Mouse (Mus musculus): ENCODE results near the gene Nr3c2. TPM values are rescaled to one million over a fixed set of nuclear protein-coding genes. Genes with fewer than 3 reads are reported as not detected.

Gene Nr3c2
- polyA plus RNA-seq, 1 experiment = 11.7 TPM

DNA sequence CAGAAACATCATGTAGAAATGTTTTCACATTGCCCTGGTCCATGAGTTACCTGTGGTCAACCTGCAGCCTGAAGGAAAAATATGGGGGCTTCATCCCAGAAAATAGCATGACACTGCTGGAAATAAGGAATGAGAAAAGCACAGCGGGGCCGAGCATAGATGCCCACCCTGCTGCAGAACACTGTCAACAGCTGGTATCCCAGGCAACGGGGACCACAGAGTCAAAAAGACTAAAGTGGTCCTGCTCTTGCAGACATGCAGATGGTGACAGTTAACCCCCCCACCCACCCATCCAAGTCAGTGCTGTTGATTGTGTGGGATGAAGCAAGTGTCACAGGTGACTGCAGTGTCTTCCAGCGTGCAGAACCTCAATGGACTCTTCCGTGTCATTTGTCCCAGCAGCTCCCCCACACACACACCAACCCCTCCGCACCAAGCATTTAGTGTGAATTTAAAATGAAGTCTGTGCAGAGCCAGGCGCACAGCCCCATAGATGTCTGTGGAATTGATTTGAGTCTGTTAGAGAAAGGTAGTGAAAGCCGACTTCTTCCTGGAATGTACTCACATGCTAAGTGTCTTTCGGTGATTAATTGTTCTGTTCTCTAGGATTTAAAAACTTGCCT, 287.8 kb downstream of the Nr3c2 start:
- TF ChIP-seq POLR2A (IDR thresholded peaks at IDR 0.05; ENCODE audit: borderline replicate concordance, insufficient read depth, low read length) = no peak
- TF ChIP-seq CTCF (IDR thresholded peaks at IDR 0.05; ENCODE audit: borderline replicate concordance, insufficient read depth, low read depth, low read length) = no peak
- WGBS = 55% methylated on average over 9 of the region's 9 CpGs
- DNase-seq = no peak
- H3K27me3 ChIP-seq (ENCODE audit: control insufficient read depth, insufficient read depth, low read length) = no peaks in the 10 kb centered on the region; the same call in 1 of the 2 replicates
- H3K4me1 ChIP-seq (ENCODE audit: control insufficient read depth, insufficient read depth, low read length) = no peaks in the 10 kb centered on the region
- no peak overlapping the region for H3K27ac ChIP-seq (ENCODE audit: insufficient read depth, low read length)
- no peak overlapping the region for H3K4me3 ChIP-seq (replicated peaks; ENCODE audit: insufficient read depth, low read depth, low read length)

DNA sequence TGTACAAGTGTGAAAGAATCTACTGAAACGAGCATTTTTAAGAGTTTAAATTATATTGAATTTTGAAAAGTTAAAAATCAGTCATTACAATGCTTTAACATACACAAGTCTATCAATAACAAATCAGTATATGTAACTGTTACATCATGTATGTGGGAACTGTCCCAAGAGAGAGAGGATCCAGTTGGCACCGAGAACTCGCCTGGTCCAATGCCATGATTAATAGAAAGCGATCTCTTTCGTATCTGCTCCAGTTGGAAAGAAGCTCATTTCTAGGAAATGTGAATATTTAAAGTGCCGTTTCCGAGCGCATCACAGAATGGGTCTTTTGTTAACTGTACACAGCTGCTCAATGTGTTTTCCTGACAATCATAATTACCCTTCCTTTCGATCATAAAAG, 288.5 kb downstream of the Nr3c2 start:
- Histone ChIP-seq H3K4me1 (ENCODE audit: control insufficient read depth, insufficient read depth, low read length) (no peaks in the 10 kb centered on the region), H3K27ac (ENCODE audit: insufficient read depth, low read length) (no peak overlapping the region), H3K27me3 (ENCODE audit: control insufficient read depth, insufficient read depth, low read length) (no peaks in the 10 kb centered on the region; the same call in 1 of the 2 replicates), H3K4me3 (replicated peaks; ENCODE audit: insufficient read depth, low read depth, low read length) (no peak overlapping the region)
- TF ChIP-seq CTCF (IDR thresholded peaks at IDR 0.05; ENCODE audit: borderline replicate concordance, insufficient read depth, low read depth, low read length) (no peak), POLR2A (IDR thresholded peaks at IDR 0.05; ENCODE audit: borderline replicate concordance, insufficient read depth, low read length) (no peak)
- WGBS = 23% methylated on average over 9 of the region's 9 CpGs
- DNase-seq = no peak

DNA sequence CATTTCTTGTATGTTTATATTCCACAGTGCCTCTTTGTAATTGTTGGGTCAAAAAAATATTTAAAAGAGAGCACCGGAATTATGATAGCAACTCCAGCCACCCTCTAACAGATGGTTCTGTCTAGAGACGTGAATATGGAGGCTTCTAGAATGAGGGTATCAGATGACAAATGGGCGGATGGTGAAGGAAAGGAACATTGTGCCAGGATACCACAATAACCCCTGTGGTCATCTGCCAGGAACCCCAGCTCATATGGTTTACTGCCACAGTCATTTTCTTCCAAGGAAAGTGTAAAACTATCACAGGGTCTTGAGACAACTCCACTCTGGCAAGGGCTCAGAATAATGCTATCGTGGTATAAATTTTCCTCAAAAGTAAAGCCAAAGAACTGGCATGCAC, 289.1 kb downstream of the Nr3c2 start:
- TF ChIP-seq CTCF (IDR thresholded peaks at IDR 0.05; ENCODE audit: borderline replicate concordance, insufficient read depth, low read depth, low read length) = no peak
- no peak for TF ChIP-seq POLR2A (IDR thresholded peaks at IDR 0.05; ENCODE audit: borderline replicate concordance, insufficient read depth, low read length)
- WGBS = 16% methylated on average over 4 of the region's 4 CpGs

DNA sequence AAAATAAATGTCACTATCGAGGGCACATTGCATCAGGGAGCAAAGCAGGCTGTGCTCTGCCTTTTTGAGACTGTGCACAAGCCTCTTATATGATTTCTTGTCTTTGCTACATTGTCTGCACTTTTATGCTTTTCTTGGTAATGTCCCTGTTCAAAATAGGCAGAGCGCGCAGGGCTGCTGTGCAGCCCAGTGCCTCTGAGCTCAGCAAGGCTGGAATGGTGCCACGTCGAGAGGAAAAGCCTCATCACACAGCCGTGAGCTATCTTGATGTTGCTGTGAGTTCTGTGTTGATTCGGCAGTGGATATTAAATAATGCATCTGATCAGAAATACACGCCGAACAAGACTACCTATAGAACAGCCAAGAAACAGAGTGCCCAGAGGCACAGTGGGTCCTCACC, 290.1 kb downstream of the Nr3c2 start:
- Histone ChIP-seq H3K4me1 (ENCODE audit: control insufficient read depth, insufficient read depth, low read length) (no peaks in the 10 kb centered on the region), H3K4me3 (replicated peaks; ENCODE audit: insufficient read depth, low read depth, low read length) (no peak overlapping the region), H3K27me3 (ENCODE audit: control insufficient read depth, insufficient read depth, low read length) (no peaks in the 10 kb centered on the region; the same call in 1 of the 2 replicates), H3K27ac (ENCODE audit: insufficient read depth, low read length) (no peak overlapping the region)
- DNase-seq = no peak
- 24% methylated on average over 9 of the region's 9 CpGs for WGBS
- TF ChIP-seq POLR2A (IDR thresholded peaks at IDR 0.05; ENCODE audit: borderline replicate concordance, insufficient read depth, low read length) (no peak), CTCF (IDR thresholded peaks at IDR 0.05; ENCODE audit: borderline replicate concordance, insufficient read depth, low read depth, low read length) (no peak)

More for the DNA sequence above, 289.1 kb downstream of the Nr3c2 start:
- no peak overlapping the region for H3K27ac ChIP-seq (ENCODE audit: insufficient read depth, low read length)
- no peaks in the 10 kb centered on the region for H3K4me1 ChIP-seq (ENCODE audit: control insufficient read depth, insufficient read depth, low read length)
- H3K4me3 ChIP-seq (replicated peaks; ENCODE audit: insufficient read depth, low read depth, low read length) = no peak overlapping the region
- no peaks in the 10 kb centered on the region; the same call in 1 of the 2 replicates for H3K27me3 ChIP-seq (ENCODE audit: control insufficient read depth, insufficient read depth, low read length)
- DNase-seq = no peak

DNA sequence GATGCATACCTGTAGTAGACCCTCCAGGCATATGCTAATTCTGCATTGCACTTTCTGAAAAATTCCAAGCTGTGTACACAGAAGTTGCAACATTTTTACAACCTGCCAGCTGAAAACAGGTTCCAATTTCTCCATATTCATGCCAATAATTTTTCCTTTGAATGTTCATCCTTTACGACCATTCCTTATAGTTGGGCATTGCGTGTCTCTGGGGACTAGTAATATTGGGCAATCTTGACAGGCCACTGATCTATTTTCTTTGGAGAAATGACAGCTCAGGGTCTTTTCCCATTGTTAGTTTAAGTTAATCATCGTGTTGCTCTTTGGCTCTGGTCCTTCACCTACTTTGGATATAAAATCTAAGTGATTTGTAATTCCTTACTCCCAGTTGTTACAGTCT, 291.2 kb downstream of the Nr3c2 start:
- Histone ChIP-seq H3K4me1 (ENCODE audit: control insufficient read depth, insufficient read depth, low read length) (no peaks in the 10 kb centered on the region), H3K27me3 (ENCODE audit: control insufficient read depth, insufficient read depth, low read length) (no peaks in the 10 kb centered on the region; the same call in 1 of the 2 replicates), H3K4me3 (replicated peaks; ENCODE audit: insufficient read depth, low read depth, low read length) (no peak overlapping the region), H3K27ac (ENCODE audit: insufficient read depth, low read length) (no peak overlapping the region)
- 53% methylated on average over 3 of the region's 3 CpGs for WGBS
- no peak for DNase-seq
- no peak for TF ChIP-seq CTCF (IDR thresholded peaks at IDR 0.05; ENCODE audit: borderline replicate concordance, insufficient read depth, low read depth, low read length)
- TF ChIP-seq POLR2A (IDR thresholded peaks at IDR 0.05; ENCODE audit: borderline replicate concordance, insufficient read depth, low read length) = no peak

DNA sequence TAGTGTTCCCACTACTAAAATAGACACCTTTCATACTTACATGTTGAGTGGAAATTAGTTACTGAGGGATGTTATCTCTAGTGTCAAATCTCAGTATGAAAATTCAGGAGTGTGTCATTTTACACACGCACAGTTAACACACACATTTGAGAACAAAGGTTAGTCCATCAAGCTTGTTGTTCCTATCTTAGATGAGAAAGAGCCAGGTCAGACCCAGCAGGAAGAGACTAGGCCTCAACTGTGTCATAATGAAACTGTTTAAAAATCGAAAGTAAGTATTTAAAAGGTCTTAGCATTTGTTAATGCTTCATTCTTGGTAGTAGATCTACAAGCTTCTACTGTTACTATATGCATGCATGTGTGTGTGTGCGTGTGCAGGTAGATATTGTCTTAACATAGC, 310.1 kb downstream of the Nr3c2 start:
- H3K4me1 ChIP-seq (ENCODE audit: control insufficient read depth, insufficient read depth, low read length) = no peaks in the 10 kb centered on the region
- 90% methylated on average over 3 of the region's 3 CpGs for WGBS
- no peak for DNase-seq

DNA sequence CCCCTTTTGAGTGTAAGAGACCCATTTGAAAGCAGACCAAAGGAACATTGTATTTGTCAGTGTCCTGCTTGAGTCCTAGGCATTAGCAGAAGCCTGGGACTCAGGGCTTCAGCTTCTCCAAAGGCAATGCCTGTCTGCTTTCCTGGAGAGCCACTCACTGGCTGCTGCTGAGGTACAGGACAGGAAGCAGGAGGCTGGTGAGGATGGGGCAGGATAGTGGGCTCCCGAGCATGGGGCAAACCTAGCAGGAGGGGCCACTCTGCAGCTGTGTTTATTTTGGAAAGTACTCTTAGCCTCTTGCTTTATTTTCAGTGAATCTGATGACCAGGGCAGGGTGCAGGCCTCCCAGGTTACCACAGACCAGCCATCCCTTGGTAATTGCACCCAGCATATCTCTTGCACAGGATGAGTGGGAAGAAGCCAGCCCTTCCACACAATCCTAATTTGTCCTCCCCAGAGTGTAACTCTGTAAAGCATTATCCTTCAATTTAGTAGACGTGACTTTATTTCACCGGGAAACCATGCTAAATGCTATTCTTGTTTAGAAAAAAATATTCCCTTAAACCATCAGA, 314.7 kb downstream of the Nr3c2 start:
- Histone ChIP-seq H3K4me1 (ENCODE audit: control insufficient read depth, insufficient read depth, low read length) (no peaks in the 10 kb centered on the region), H3K4me3 (replicated peaks; ENCODE audit: insufficient read depth, low read depth, low read length) (no peak overlapping the region), H3K27me3 (ENCODE audit: control insufficient read depth, insufficient read depth, low read length) (no peaks in the 10 kb centered on the region), H3K27ac (ENCODE audit: insufficient read depth, low read length) (no peak overlapping the region)
- DNase-seq = no peak
- TF ChIP-seq POLR2A (IDR thresholded peaks at IDR 0.05; ENCODE audit: borderline replicate concordance, insufficient read depth, low read length) (no peak), CTCF (IDR thresholded peaks at IDR 0.05; ENCODE audit: borderline replicate concordance, insufficient read depth, low read depth, low read length) (no peak)
- 88% methylated on average over 3 of the region's 3 CpGs for WGBS

More for the DNA sequence above, 310.1 kb downstream of the Nr3c2 start:
- Histone ChIP-seq H3K27me3 (ENCODE audit: control insufficient read depth, insufficient read depth, low read length) (no peaks in the 10 kb centered on the region), H3K27ac (ENCODE audit: insufficient read depth, low read length) (no peak overlapping the region), H3K4me3 (replicated peaks; ENCODE audit: insufficient read depth, low read depth, low read length) (no peak overlapping the region)
- TF ChIP-seq CTCF (IDR thresholded peaks at IDR 0.05; ENCODE audit: borderline replicate concordance, insufficient read depth, low read depth, low read length) (no peak), POLR2A (IDR thresholded peaks at IDR 0.05; ENCODE audit: borderline replicate concordance, insufficient read depth, low read length) (no peak)

DNA sequence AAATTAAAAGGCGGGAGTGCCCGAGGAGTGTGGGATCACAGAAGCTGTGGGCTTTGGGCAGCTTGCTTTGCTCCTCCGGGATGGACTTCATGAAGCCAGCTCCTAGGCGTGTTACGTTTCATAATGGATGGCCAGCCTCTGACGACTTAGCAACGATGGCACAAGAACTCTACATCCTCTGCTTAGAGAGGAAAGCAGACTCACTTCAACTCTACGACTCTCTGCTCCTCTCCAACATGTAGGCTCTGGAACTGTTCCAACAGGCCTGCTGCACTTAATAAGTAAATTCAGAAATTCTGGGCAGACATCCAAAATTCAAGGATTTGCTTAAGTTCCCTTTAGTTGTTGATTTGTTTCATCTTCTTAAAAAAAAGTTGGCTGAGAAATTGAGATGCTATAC, 315.4 kb downstream of the Nr3c2 start:
- H3K4me3 ChIP-seq (replicated peaks; ENCODE audit: insufficient read depth, low read depth, low read length) = no peak overlapping the region
- 25% methylated on average over 8 of the region's 8 CpGs for WGBS
- H3K4me1 ChIP-seq (ENCODE audit: control insufficient read depth, insufficient read depth, low read length) = no peaks in the 10 kb centered on the region
- H3K27ac ChIP-seq (ENCODE audit: insufficient read depth, low read length) = no peak overlapping the region
- no peaks in the 10 kb centered on the region for H3K27me3 ChIP-seq (ENCODE audit: control insufficient read depth, insufficient read depth, low read length)
- peak in 1 of 2 experiments; percentile 5 for DNase-seq
- no peak for TF ChIP-seq POLR2A (IDR thresholded peaks at IDR 0.05; ENCODE audit: borderline replicate concordance, insufficient read depth, low read length)

Data from cerebellum, adult 2 months (tissue).